Mouse (Mus musculus): Measurements from ENCODE around the gene Slc29a4.

Slc29a4 gene

GRCm38 (mm10) chr5:142692248-142692647 is at the start of gene Slc29a4:
TSS of gene Slc29a4 (plus strand) at chr5:142692512.
- DNase-seq (ENCODE audit: low read depth, low spot score) = no peak

- DNase-seq (ENCODE audit: low read depth, low spot score) = no peak
Measured at GRCm38 (mm10) chr5:142648162-142648561, 44.1 kb upstream of the Slc29a4 start.

GRCm38 (mm10) chr5:142649460-142650050 is 42.8 kb upstream of the Slc29a4 start:
- DNase-seq (ENCODE audit: low read depth, low spot score) = no peak

- no peak for DNase-seq (ENCODE audit: low read depth, low spot score)
Measured at GRCm38 (mm10) chr5:142650390-142650789, 41.9 kb upstream of the Slc29a4 start.

GRCm38 (mm10) chr5:142650794-142651497 is 41.4 kb upstream of the Slc29a4 start:
- DNase-seq (ENCODE audit: low read depth, low spot score) = no peak

- DNase-seq (ENCODE audit: low read depth, low spot score) = no peak
Measured at GRCm38 (mm10) chr5:142652266-142652665, 40.0 kb upstream of the Slc29a4 start.

GRCm38 (mm10) chr5:142660656-142661434 is 31.5 kb upstream of the Slc29a4 start:
- DNase-seq (ENCODE audit: low read depth, low spot score) = no peak

GRCm38 (mm10) chr5:142667921-142668320 is 24.4 kb upstream of the Slc29a4 start:
- DNase-seq (ENCODE audit: low read depth, low spot score) = peak; percentile 58

- DNase-seq (ENCODE audit: low read depth, low spot score) = peak; percentile 30
Measured at GRCm38 (mm10) chr5:142668556-142669263, 23.6 kb upstream of the Slc29a4 start.

- DNase-seq (ENCODE audit: low read depth, low spot score) = peak; percentile 26
Measured at GRCm38 (mm10) chr5:142669726-142670125, 22.6 kb upstream of the Slc29a4 start.

- no peak for DNase-seq (ENCODE audit: low read depth, low spot score)
Measured at GRCm38 (mm10) chr5:142673082-142673481, 19.2 kb upstream of the Slc29a4 start.

GRCm38 (mm10) chr5:142678141-142678571 is 14.2 kb upstream of the Slc29a4 start:
- DNase-seq (ENCODE audit: low read depth, low spot score) = no peak

- no peak for DNase-seq (ENCODE audit: low read depth, low spot score)
Measured at GRCm38 (mm10) chr5:142679065-142679464, 13.2 kb upstream of the Slc29a4 start.

- no peak for DNase-seq (ENCODE audit: low read depth, low spot score)
Measured at GRCm38 (mm10) chr5:142681911-142682310, 10.4 kb upstream of the Slc29a4 start.

- DNase-seq (ENCODE audit: low read depth, low spot score) = no peak
Measured at GRCm38 (mm10) chr5:142682529-142682928, 9.8 kb upstream of the Slc29a4 start.

- no peak for DNase-seq (ENCODE audit: low read depth, low spot score)
Measured at GRCm38 (mm10) chr5:142688866-142689265, 3.4 kb upstream of the Slc29a4 start.

- no peak for DNase-seq (ENCODE audit: low read depth, low spot score)
Measured at GRCm38 (mm10) chr5:142690343-142690742, 2.0 kb upstream of the Slc29a4 start.

GRCm38 (mm10) chr5:142692971-142693737 is 842 bp downstream of the Slc29a4 start:
- DNase-seq (ENCODE audit: low read depth, low spot score) = no peak

GRCm38 (mm10) chr5:142693738-142694430 is 1.6 kb downstream of the Slc29a4 start:
- no peak for DNase-seq (ENCODE audit: low read depth, low spot score)

- peak; percentile 79 for DNase-seq (ENCODE audit: low read depth, low spot score)
Measured at GRCm38 (mm10) chr5:142694627-142695340, 2.5 kb downstream of the Slc29a4 start.

Data from ZHBTc4 (cell line).